Mouse (Mus musculus) A20 (cell line): ENCODE measurements around the gene Eea1.
"Not testable (repeated sequence)": the region's sequence is repeated elsewhere in the genome, so short reads cannot be mapped to it uniquely, and the experiment has no call there.

Source experiments
- DNase-seq: peaks from one replicate; pipeline ENCODE4 v3.0.0-alpha.2; 2011; ENCODE audit warnings: low read depth, low spot score

Gene Eea1

GRCm38 (mm10) chr10:95940046-95940900, at the start of gene Eea1:
Gene Eea1 (plus strand): TSS chr10:95940650.
- peak; percentile 97 for DNase-seq

- DNase-seq: no peak
Observed at GRCm38 (mm10) chr10:95891214-95891960, 49.1 kb upstream of the Eea1 start.

GRCm38 (mm10) chr10:95892132-95892531, 48.3 kb upstream of the Eea1 start:
- DNase-seq: no peak

- DNase-seq: no peak
Observed at GRCm38 (mm10) chr10:95893291-95893932, 47.0 kb upstream of the Eea1 start.

GRCm38 (mm10) chr10:95894036-95894855, 46.2 kb upstream of the Eea1 start:
- no peak for DNase-seq

- DNase-seq: peak; percentile 66
Observed at GRCm38 (mm10) chr10:95894856-95895386, 45.5 kb upstream of the Eea1 start.

GRCm38 (mm10) chr10:95898471-95899154, 41.8 kb upstream of the Eea1 start:
- peak; percentile 60 for DNase-seq

- DNase-seq: no peak
Observed at GRCm38 (mm10) chr10:95904668-95905067, 35.8 kb upstream of the Eea1 start.

- no peak for DNase-seq
Observed at GRCm38 (mm10) chr10:95909246-95909909, 31.1 kb upstream of the Eea1 start.

GRCm38 (mm10) chr10:95911016-95911415, 29.4 kb upstream of the Eea1 start:
- no peak for DNase-seq

- DNase-seq: no peak
Observed at GRCm38 (mm10) chr10:95914434-95915174, 25.8 kb upstream of the Eea1 start.

- DNase-seq: no peak
Observed at GRCm38 (mm10) chr10:95918716-95919115, 21.7 kb upstream of the Eea1 start.

- no peak for DNase-seq
Observed at GRCm38 (mm10) chr10:95923263-95924217, 16.9 kb upstream of the Eea1 start.

GRCm38 (mm10) chr10:95933631-95934030, 6.8 kb upstream of the Eea1 start:
- DNase-seq: not testable (repeated sequence)

GRCm38 (mm10) chr10:95940901-95941767, 684 bp downstream of the Eea1 start:
- DNase-seq: no peak

GRCm38 (mm10) chr10:95941768-95942425, 1.4 kb downstream of the Eea1 start:
- peak; percentile 49 for DNase-seq

- DNase-seq: no peak
Observed at GRCm38 (mm10) chr10:95945086-95945485, 4.6 kb downstream of the Eea1 start.
